Mouse (Mus musculus) naive thymus-derived CD4-positive, alpha-beta T cell, adult 2 months (primary cell): ENCODE data around the gene Vmn1r129.
"Not testable (repeated sequence)": the region's sequence is repeated elsewhere in the genome, so short reads cannot be mapped to it uniquely, and the experiment has no call there.

ENCODE experiments used
- DNase-seq: peaks from one replicate; pipeline ENCODE4 v3.0.0-alpha.2; 2011; ENCODE audit warnings: low read depth

Vmn1r129 gene

GRCm38 (mm10) chr7:21361191-21361590 lies at the start of gene Vmn1r129:
Vmn1r129 (minus strand) TSS chr7:21361291.
- not testable (repeated sequence) for DNase-seq

DNA sequence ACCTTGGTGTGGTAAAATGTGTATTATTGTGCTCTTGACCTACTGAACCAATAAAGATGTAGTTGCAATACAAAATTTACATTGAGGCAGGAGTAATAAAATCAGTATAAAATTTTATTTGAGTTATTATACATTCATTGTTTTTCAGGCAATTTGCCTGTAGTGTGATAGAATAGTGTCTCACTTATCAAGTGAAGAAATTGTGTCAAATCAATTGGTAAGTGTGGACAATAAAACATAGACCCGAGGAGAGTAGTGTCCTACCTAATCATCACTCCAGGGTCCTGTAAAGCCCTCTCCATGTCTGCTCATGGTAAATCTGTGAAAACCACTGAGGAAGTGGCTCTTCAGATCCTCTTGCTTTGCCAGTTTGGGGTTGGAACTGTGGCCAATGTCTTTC lies 12.0 kb downstream of the Vmn1r129 start, which contains the start of gene Vmn1r128:
Gene Vmn1r128 (plus strand): TSS at position 301 of the 400 bp plus-strand sequence.
- not testable (repeated sequence) for DNase-seq

DNA sequence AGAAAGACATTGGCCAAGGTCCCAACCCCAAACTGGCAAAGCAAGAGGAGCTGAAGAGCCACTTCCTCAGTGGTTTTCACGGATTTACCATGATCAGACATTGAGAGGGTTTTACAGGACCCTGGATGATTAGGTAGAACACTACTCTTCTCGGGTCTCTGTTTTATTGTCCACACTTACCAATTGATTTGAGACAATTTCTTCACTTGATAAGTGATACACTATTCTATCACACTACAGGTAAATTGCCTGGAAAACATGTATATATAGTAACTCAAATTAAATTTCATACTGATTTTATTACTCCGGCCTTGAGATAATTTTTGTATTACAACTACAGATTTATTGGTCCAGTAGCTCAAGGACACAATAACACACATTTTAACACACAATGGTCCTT lies 41.3 kb downstream of the Vmn1r129 start, which contains the start of gene Vmn1r127:
Gene Vmn1r127 (minus strand): TSS at position 101 of the 400 bp plus-strand sequence.
- not testable (repeated sequence) for DNase-seq
